Mouse (Mus musculus): Measurements from ENCODE around the gene AW551984. TPM values are rescaled to one million over a fixed set of nuclear protein-coding genes. Genes with fewer than 3 reads are reported as not detected.

AW551984 gene
- total and polyA plus RNA-seq, 3 experiments, result not detected

DNA sequence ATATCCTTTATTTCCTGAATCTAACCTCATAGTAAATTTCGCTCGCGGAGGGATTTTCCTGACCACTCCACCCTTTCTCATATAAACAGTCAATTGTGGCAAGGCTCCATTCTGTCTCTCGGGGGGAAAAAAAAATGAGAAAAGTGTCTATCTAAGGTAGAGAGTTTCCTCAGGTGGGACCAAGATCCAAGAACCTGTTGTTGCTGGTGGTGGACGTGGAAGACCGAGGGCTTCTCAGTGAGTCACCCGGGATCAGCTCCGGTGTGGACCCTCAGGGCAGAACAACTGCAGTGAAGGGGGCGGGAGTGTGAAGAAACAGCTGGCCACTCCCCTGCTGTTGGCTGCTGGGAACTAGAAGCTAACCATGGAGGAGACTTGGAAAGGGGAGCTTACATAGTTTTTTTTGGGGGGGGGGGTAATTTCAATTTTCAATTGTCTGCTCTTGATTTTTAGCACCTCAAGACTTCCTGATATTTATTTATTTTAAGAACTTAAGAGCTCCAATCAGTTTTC lies 814 bp downstream of the AW551984 start:
- H3K4me1 ChIP-seq (ENCODE audit: control insufficient read depth in 1 of 2, insufficient read depth in 2 of 2, low read length in 2 of 2), result no peaks in the 10 kb centered on the region
- no peaks in the 10 kb centered on the region for H3K36me3 ChIP-seq (ENCODE audit: control insufficient read depth in 1 of 2, insufficient read depth in 2 of 2, low read length in 2 of 2)
- no peaks in the 10 kb centered on the region for H3K27me3 ChIP-seq (ENCODE audit: control insufficient read depth in 1 of 2, insufficient read depth in 2 of 2, low read length in 2 of 2)
- H3K4me3 ChIP-seq (ENCODE audit: control insufficient read depth in 1 of 2, insufficient read depth in 1 of 2, low read depth in 2 of 2, low read length in 2 of 2), result no peak overlapping the region
- H3K27ac ChIP-seq (ENCODE audit: control insufficient read depth, low read depth, low read length), result no peak overlapping the region
- TF ChIP-seq JUND (IDR thresholded peaks at IDR 0.05; ENCODE audit: low read depth, low read length) (no peak), ELF1 (IDR thresholded peaks at IDR 0.05; ENCODE audit: low read depth, low read length) (no peak), MEF2A (IDR thresholded peaks at IDR 0.05; ENCODE audit: extremely low read depth, insufficient replicate concordance, low read depth, low read length, poor library complexity, severe bottlenecking) (no peak), CTCF (IDR thresholded peaks at IDR 0.05 in 2 of 3, conservative IDR thresholded peaks at IDR 0.05 in 1 of 3; ENCODE audit: control insufficient read depth in 1 of 3, insufficient read depth in 1 of 3, low read depth in 2 of 3, low read length in 3 of 3, poor library complexity in 1 of 3, severe bottlenecking in 1 of 3) (no peak), MAZ (IDR thresholded peaks at IDR 0.05; ENCODE audit: low read depth, low read length) (no peak)
- H3K9me3 ChIP-seq (replicated peaks; ENCODE audit: insufficient read depth, low read length), result no peaks in the 10 kb centered on the region
- H3K79me2 ChIP-seq (ENCODE audit: control insufficient read depth, insufficient read depth, low read length, poor library complexity), result no peaks in the 10 kb centered on the region
- no peak for DNase-seq (ENCODE audit: low read depth, low spot score)
- H3K9ac ChIP-seq (ENCODE audit: control insufficient read depth, low read depth, low read length, poor library complexity, severe bottlenecking), result no peak overlapping the region

DNA sequence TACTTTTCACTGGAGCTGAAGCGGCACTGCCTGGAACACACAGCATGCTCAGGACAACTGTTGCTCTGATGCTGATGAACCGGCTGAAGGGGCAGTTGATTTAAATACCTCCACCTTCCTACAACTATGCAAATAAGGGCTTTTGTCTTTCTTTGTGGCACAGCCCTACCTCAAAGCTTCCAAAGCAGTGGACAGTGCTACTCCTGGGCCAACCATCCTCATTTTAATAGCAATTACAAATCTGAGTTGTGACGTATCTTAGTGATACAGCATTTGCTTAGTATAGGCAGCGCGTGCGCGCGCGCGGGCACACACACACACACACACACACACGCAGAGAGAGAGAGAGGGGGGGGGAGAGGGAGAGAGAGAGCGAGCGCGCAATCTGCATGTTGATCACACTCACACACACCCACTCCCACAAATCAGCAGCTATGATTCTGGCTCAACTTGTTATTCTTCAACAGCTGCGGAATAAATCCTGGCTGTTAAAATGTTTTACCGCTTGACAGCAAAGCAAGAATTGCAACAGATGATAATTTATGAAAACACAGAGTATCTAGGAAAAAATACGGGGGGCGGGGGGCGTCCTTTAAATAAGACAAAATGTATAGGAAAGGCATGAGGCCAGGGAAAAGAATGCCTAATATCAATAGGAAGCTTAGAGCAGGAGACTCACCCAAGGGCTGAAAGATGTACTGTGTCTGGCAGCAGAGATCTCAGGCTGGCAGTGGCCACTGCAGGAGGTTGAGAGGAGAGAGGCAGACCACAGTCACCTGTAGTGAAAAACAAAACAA lies 1.5 kb downstream of the AW551984 start:
- H3K4me1 ChIP-seq (ENCODE audit: control insufficient read depth in 1 of 2, insufficient read depth in 2 of 2, low read length in 2 of 2), result no peaks in the 10 kb centered on the region
- DNase-seq (ENCODE audit: low read depth, low spot score), result no peak
- H3K4me3 ChIP-seq (ENCODE audit: control insufficient read depth in 1 of 2, insufficient read depth in 1 of 2, low read depth in 2 of 2, low read length in 2 of 2), result no peak overlapping the region

GRCm38 (mm10) chr9:39577050-39577449 lies 27.2 kb downstream of the AW551984 start:
- no peak overlapping the region for H3K4me3 ChIP-seq (ENCODE audit: control insufficient read depth in 1 of 2, insufficient read depth in 1 of 2, low read depth in 2 of 2, low read length in 2 of 2)
- TF ChIP-seq NRF1 (IDR thresholded peaks at IDR 0.05; ENCODE audit: insufficient read depth, low read depth, low read length, poor library complexity, severe bottlenecking) (no peak), TBP (IDR thresholded peaks at IDR 0.05; ENCODE audit: low read depth, low read length) (no peak), TAL1 (IDR thresholded peaks at IDR 0.05; ENCODE audit: low read length) (no peak), CHD1 (IDR thresholded peaks at IDR 0.05; ENCODE audit: low read depth, low read length) (no peak), KAT2A (conservative IDR thresholded peaks at IDR 0.05; ENCODE audit: low read depth, low read length) (no peak), POLR2A (IDR thresholded peaks at IDR 0.05; ENCODE audit: control insufficient read depth in 1 of 2, insufficient read depth in 1 of 2, low read depth in 1 of 2, low read length in 2 of 2, poor library complexity in 1 of 2) (no peak), JUND (IDR thresholded peaks at IDR 0.05; ENCODE audit: low read depth, low read length) (no peak), RCOR1 (IDR thresholded peaks at IDR 0.05; ENCODE audit: low read depth, low read length) (no peak), MAX (IDR thresholded peaks at IDR 0.05; ENCODE audit: low read length) (no peak)
- no peaks in the 10 kb centered on the region for H3K4me1 ChIP-seq (ENCODE audit: control insufficient read depth in 1 of 2, insufficient read depth in 2 of 2, low read length in 2 of 2)
- H3K36me3 ChIP-seq (ENCODE audit: control insufficient read depth in 1 of 2, insufficient read depth in 2 of 2, low read length in 2 of 2), result no peaks in the 10 kb centered on the region
- H3K9me3 ChIP-seq (replicated peaks; ENCODE audit: insufficient read depth, low read length), result no peaks in the 10 kb centered on the region
- H3K27me3 ChIP-seq (ENCODE audit: control insufficient read depth in 1 of 2, insufficient read depth in 2 of 2, low read length in 2 of 2), result no peaks in the 10 kb centered on the region
- H3K9ac ChIP-seq (ENCODE audit: control insufficient read depth, low read depth, low read length, poor library complexity, severe bottlenecking), result no peak overlapping the region
- no peaks in the 10 kb centered on the region for H3K79me2 ChIP-seq (ENCODE audit: control insufficient read depth, insufficient read depth, low read length, poor library complexity)
- DNase-seq (ENCODE audit: low read depth, low spot score), result no peak
- H3K27ac ChIP-seq (ENCODE audit: control insufficient read depth, low read depth, low read length), result no peak overlapping the region

More for the DNA sequence above, 1.5 kb downstream of the AW551984 start:
- no peak overlapping the region for H3K27ac ChIP-seq (ENCODE audit: control insufficient read depth, low read depth, low read length)
- H3K27me3 ChIP-seq (ENCODE audit: control insufficient read depth in 1 of 2, insufficient read depth in 2 of 2, low read length in 2 of 2), result no peaks in the 10 kb centered on the region
- no peaks in the 10 kb centered on the region for H3K79me2 ChIP-seq (ENCODE audit: control insufficient read depth, insufficient read depth, low read length, poor library complexity)
- no peaks in the 10 kb centered on the region for H3K36me3 ChIP-seq (ENCODE audit: control insufficient read depth in 1 of 2, insufficient read depth in 2 of 2, low read length in 2 of 2)
- TF ChIP-seq SMC3 (IDR thresholded peaks at IDR 0.05; ENCODE audit: low read depth, low read length) (no peak), POLR2AphosphoS5 (IDR thresholded peaks at IDR 0.05; ENCODE audit: borderline replicate concordance, low read depth, low read length) (no peak), MAFK (IDR thresholded peaks at IDR 0.05; ENCODE audit: borderline replicate concordance, low read depth, low read length) (no peak), UBTF (IDR thresholded peaks at IDR 0.05; ENCODE audit: borderline replicate concordance, insufficient read depth, low read depth, low read length) (no peak), HCFC1 (IDR thresholded peaks at IDR 0.05; ENCODE audit: low read depth, low read length) (no peak), CHD2 (IDR thresholded peaks at IDR 0.05; ENCODE audit: low read length) (no peak), POLR2AphosphoS2 (IDR thresholded peaks at IDR 0.05; ENCODE audit: low read length) (no peak), POLR2A (IDR thresholded peaks at IDR 0.05; ENCODE audit: control insufficient read depth in 1 of 2, insufficient read depth in 1 of 2, low read depth in 1 of 2, low read length in 2 of 2, poor library complexity in 1 of 2) (no peak), BHLHE40 (IDR thresholded peaks at IDR 0.05; ENCODE audit: borderline replicate concordance, low read depth, low read length) (no peak), MYB (IDR thresholded peaks at IDR 0.05; ENCODE audit: low read depth, low read length) (no peak), ZMIZ1 (IDR thresholded peaks at IDR 0.05; ENCODE audit: low read depth, low read length) (no peak), USF1 (IDR thresholded peaks at IDR 0.05; ENCODE audit: low read depth, low read length) (no peak), MAZ (IDR thresholded peaks at IDR 0.05; ENCODE audit: low read depth, low read length) (no peak)
- no peak overlapping the region for H3K9ac ChIP-seq (ENCODE audit: control insufficient read depth, low read depth, low read length, poor library complexity, severe bottlenecking)
- no peaks in the 10 kb centered on the region for H3K9me3 ChIP-seq (replicated peaks; ENCODE audit: insufficient read depth, low read length)

Measured in MEL (cell line).